Mouse (Mus musculus): ENCODE results near the gene Tgfbr2.

Gene Tgfbr2

GRCm38 (mm10) chr9:116139549-116139948, 35.6 kb downstream of the Tgfbr2 start:
- TF ChIP-seq POU5F1 (IDR thresholded peaks at IDR 0.05; ENCODE audit: borderline replicate concordance, low read length) (no peak), NANOG (IDR thresholded peaks at IDR 0.05; ENCODE audit: borderline replicate concordance, low read length) (no peak), CTCF (conservative IDR thresholded peaks at IDR 0.05; ENCODE audit: low read length) (no peak)
- Histone ChIP-seq H3K4me3 (replicated peaks; ENCODE audit: low read length) (no peak overlapping the region), H3K27me3 (ENCODE audit: insufficient read depth, low read length) (peaks cover 5% of the 10 kb centered on the region; the same call in 1 of the 2 replicates), H3K36me3 (ENCODE audit: insufficient read depth, low read length) (no peaks in the 10 kb centered on the region), H3K4me1 (replicated peaks; ENCODE audit: low read depth, low read length) (no peaks in the 10 kb centered on the region), H3K9me3 (ENCODE audit: low read length) (no peaks in the 10 kb centered on the region)

GRCm38 (mm10) chr9:116138595-116139134, 36.5 kb downstream of the Tgfbr2 start:
- TF ChIP-seq NANOG (IDR thresholded peaks at IDR 0.05; ENCODE audit: borderline replicate concordance, low read length), result no peak
- TF ChIP-seq CTCF (conservative IDR thresholded peaks at IDR 0.05; ENCODE audit: low read length), result no peak
- no peak for TF ChIP-seq POU5F1 (IDR thresholded peaks at IDR 0.05; ENCODE audit: borderline replicate concordance, low read length)
- Histone ChIP-seq H3K4me1 (replicated peaks; ENCODE audit: low read depth, low read length) (no peaks in the 10 kb centered on the region), H3K4me3 (replicated peaks; ENCODE audit: low read length) (no peak overlapping the region), H3K27me3 (ENCODE audit: insufficient read depth, low read length) (peaks cover 5% of the 10 kb centered on the region; the same call in 1 of the 2 replicates), H3K36me3 (ENCODE audit: insufficient read depth, low read length) (no peaks in the 10 kb centered on the region), H3K9me3 (ENCODE audit: low read length) (no peaks in the 10 kb centered on the region)

GRCm38 (mm10) chr9:116137645-116138044, 37.5 kb downstream of the Tgfbr2 start:
- Histone ChIP-seq H3K9me3 (ENCODE audit: low read length) (no peaks in the 10 kb centered on the region), H3K4me3 (replicated peaks; ENCODE audit: low read length) (no peak overlapping the region), H3K27me3 (ENCODE audit: insufficient read depth, low read length) (peaks cover 5% of the 10 kb centered on the region; the same call in 1 of the 2 replicates), H3K4me1 (replicated peaks; ENCODE audit: low read depth, low read length) (no peaks in the 10 kb centered on the region), H3K36me3 (ENCODE audit: insufficient read depth, low read length) (no peaks in the 10 kb centered on the region)
- TF ChIP-seq POU5F1 (IDR thresholded peaks at IDR 0.05; ENCODE audit: borderline replicate concordance, low read length) (no peak), CTCF (conservative IDR thresholded peaks at IDR 0.05; ENCODE audit: low read length) (no peak), NANOG (IDR thresholded peaks at IDR 0.05; ENCODE audit: borderline replicate concordance, low read length) (no peak)

GRCm38 (mm10) chr9:116136811-116137210, 38.3 kb downstream of the Tgfbr2 start:
- H3K36me3 ChIP-seq (ENCODE audit: insufficient read depth, low read length), result no peaks in the 10 kb centered on the region
- no peaks in the 10 kb centered on the region for H3K4me1 ChIP-seq (replicated peaks; ENCODE audit: low read depth, low read length)
- H3K27me3 ChIP-seq (ENCODE audit: insufficient read depth, low read length), result peaks cover 5% of the 10 kb centered on the region; the same call in 1 of the 2 replicates
- H3K4me3 ChIP-seq (replicated peaks; ENCODE audit: low read length), result no peak overlapping the region
- no peaks in the 10 kb centered on the region for H3K9me3 ChIP-seq (ENCODE audit: low read length)
- TF ChIP-seq CTCF (conservative IDR thresholded peaks at IDR 0.05; ENCODE audit: low read length) (no peak), POU5F1 (IDR thresholded peaks at IDR 0.05; ENCODE audit: borderline replicate concordance, low read length) (no peak), NANOG (IDR thresholded peaks at IDR 0.05; ENCODE audit: borderline replicate concordance, low read length) (no peak)

GRCm38 (mm10) chr9:116136146-116136545, 39.0 kb downstream of the Tgfbr2 start:
- peaks cover 5% of the 10 kb centered on the region; the same call in 1 of the 2 replicates for H3K27me3 ChIP-seq (ENCODE audit: insufficient read depth, low read length)
- H3K36me3 ChIP-seq (ENCODE audit: insufficient read depth, low read length), result no peaks in the 10 kb centered on the region
- H3K9me3 ChIP-seq (ENCODE audit: low read length), result no peaks in the 10 kb centered on the region
- no peak overlapping the region for H3K4me3 ChIP-seq (replicated peaks; ENCODE audit: low read length)
- no peaks in the 10 kb centered on the region for H3K4me1 ChIP-seq (replicated peaks; ENCODE audit: low read depth, low read length)
- TF ChIP-seq NANOG (IDR thresholded peaks at IDR 0.05; ENCODE audit: borderline replicate concordance, low read length) (no peak), CTCF (conservative IDR thresholded peaks at IDR 0.05; ENCODE audit: low read length) (no peak), POU5F1 (IDR thresholded peaks at IDR 0.05; ENCODE audit: borderline replicate concordance, low read length) (no peak)

GRCm38 (mm10) chr9:116134488-116134887, 40.7 kb downstream of the Tgfbr2 start:
- Histone ChIP-seq H3K4me1 (replicated peaks; ENCODE audit: low read depth, low read length) (no peaks in the 10 kb centered on the region), H3K36me3 (ENCODE audit: insufficient read depth, low read length) (no peaks in the 10 kb centered on the region), H3K9me3 (ENCODE audit: low read length) (no peaks in the 10 kb centered on the region), H3K27me3 (ENCODE audit: insufficient read depth, low read length) (peaks cover 5% of the 10 kb centered on the region; the same call in 1 of the 2 replicates), H3K4me3 (replicated peaks; ENCODE audit: low read length) (no peak overlapping the region)
- no peak for TF ChIP-seq CTCF (conservative IDR thresholded peaks at IDR 0.05; ENCODE audit: low read length)
- TF ChIP-seq POU5F1 (IDR thresholded peaks at IDR 0.05; ENCODE audit: borderline replicate concordance, low read length), result no peak
- TF ChIP-seq NANOG (IDR thresholded peaks at IDR 0.05; ENCODE audit: borderline replicate concordance, low read length), result no peak

GRCm38 (mm10) chr9:116133312-116133980, 41.7 kb downstream of the Tgfbr2 start:
- H3K4me1 ChIP-seq (replicated peaks; ENCODE audit: low read depth, low read length), result no peaks in the 10 kb centered on the region
- H3K9me3 ChIP-seq (ENCODE audit: low read length), result no peaks in the 10 kb centered on the region
- no peak for TF ChIP-seq CTCF (conservative IDR thresholded peaks at IDR 0.05; ENCODE audit: low read length)
- no peak for TF ChIP-seq POU5F1 (IDR thresholded peaks at IDR 0.05; ENCODE audit: borderline replicate concordance, low read length)
- TF ChIP-seq NANOG (IDR thresholded peaks at IDR 0.05; ENCODE audit: borderline replicate concordance, low read length), result no peak
- H3K27me3 ChIP-seq (ENCODE audit: insufficient read depth, low read length), result peaks cover 5% of the 10 kb centered on the region; the same call in 1 of the 2 replicates
- H3K4me3 ChIP-seq (replicated peaks; ENCODE audit: low read length), result no peak overlapping the region
- no peaks in the 10 kb centered on the region for H3K36me3 ChIP-seq (ENCODE audit: insufficient read depth, low read length)

GRCm38 (mm10) chr9:116128886-116129285, 46.3 kb downstream of the Tgfbr2 start:
- H3K36me3 ChIP-seq (ENCODE audit: insufficient read depth, low read length), result no peaks in the 10 kb centered on the region
- no peaks in the 10 kb centered on the region for H3K4me1 ChIP-seq (replicated peaks; ENCODE audit: low read depth, low read length)
- H3K4me3 ChIP-seq (replicated peaks; ENCODE audit: low read length), result no peak overlapping the region
- H3K9me3 ChIP-seq (ENCODE audit: low read length), result no peaks in the 10 kb centered on the region
- TF ChIP-seq POU5F1 (IDR thresholded peaks at IDR 0.05; ENCODE audit: borderline replicate concordance, low read length) (no peak), CTCF (conservative IDR thresholded peaks at IDR 0.05; ENCODE audit: low read length) (no peak), NANOG (IDR thresholded peaks at IDR 0.05; ENCODE audit: borderline replicate concordance, low read length) (no peak)
- H3K27me3 ChIP-seq (ENCODE audit: insufficient read depth, low read length), result no peaks in the 10 kb centered on the region
